Mouse (Mus musculus): ENCODE measurements around the gene Nid1. TPM values are rescaled to one million over a fixed set of nuclear protein-coding genes. Genes with fewer than 3 reads are reported as not detected.
A peak's percentile ranks its signal among the peaks of the same experiment; 100 is the strongest.
"Not testable (repeated sequence)": the region's sequence is repeated elsewhere in the genome, so short reads cannot be mapped to it uniquely, and the experiment has no call there.

Gene Nid1
- 1 to 10 TPM; 2.7 to 2.9 TPM for total RNA-seq (2021)
- long read RNA-seq, partial matches to known transcripts: 1 of 1 reads
- long read RNA-seq, other reads (novel, unspliced or antisense): 0 of 1 reads

GRCm38 (mm10) chr13:13437460-13438015 is at the start of gene Nid1:
Gene Nid1 (plus strand): TSS chr13:13437551.
- not testable (repeated sequence) for DNase-seq (ENCODE audit: low spot score in 2 of 2)

DNA sequence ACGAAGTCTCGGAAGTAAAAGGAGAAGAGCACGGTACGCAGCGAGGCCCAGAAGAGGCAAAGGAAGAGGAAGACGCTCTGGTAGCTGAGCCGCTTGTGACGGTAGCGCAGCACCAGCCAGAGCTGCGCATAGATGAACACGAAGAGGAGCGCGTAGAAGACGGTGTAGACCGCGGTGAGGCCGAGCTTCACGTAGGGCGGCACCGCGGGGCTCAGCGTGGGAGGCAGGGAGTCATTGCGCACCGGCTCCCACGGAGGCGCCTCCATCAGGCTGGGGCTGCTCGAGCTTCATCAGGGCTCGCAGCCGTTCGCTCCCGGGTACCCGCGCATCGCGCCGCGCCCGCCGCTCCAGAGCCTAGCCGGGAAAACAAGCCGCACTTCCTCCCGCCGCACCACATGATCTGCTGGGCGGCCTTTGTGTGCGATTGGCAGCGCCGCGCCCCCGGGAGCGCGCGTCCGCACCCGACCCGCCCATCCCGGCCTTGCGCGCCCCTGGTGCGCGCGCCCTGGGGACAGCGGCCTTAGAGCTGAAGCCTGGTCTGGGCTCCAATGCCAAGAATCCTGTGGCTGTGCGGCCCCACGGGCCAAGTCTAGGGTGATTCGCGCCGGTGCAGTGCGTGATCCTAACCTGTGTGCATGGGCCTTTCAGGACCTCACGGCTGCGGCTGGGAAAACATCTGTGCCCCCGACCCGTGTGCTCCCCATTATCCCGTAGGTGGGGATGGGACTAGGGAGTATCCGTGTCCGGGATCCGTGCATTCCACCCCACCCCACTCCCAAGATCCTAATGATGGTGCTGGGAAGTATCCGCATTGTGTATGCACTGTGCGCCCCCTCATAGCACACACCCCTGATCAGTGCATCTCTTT is 43.9 kb upstream of the Nid1 start, which contains the start of gene Gpr137b:
Gpr137b (minus strand) TSS at position 787 of the 868 bp plus-strand sequence.
- DNase-seq (ENCODE audit: low spot score in 2 of 2): peak; percentile 39 to 74

GRCm38 (mm10) chr13:13394096-13394395 is 43.3 kb upstream of the Nid1 start:
- DNase-seq (ENCODE audit: low spot score in 2 of 2): not testable (repeated sequence)

DNA sequence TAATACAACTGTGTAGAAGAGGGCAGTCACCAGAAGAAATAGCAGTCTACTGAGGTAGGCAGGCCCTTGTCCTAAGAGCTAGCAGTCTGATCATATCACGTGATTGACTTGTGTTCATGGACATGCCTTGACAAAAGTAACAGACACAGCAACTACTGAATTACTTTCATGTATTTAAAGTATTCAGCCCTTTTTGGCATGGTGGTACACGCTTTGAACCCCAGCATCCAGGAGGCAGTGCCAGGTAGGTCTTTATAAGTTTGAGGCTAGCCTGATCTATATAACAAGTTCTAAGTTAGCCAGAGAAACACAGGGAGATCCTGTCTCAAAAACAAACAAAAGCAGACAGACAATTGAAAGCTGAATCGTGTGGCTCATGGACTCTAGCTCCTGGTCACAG is 36.5 kb upstream of the Nid1 start:
- DNase-seq (ENCODE audit: low spot score in 2 of 2): not testable (repeated sequence)

GRCm38 (mm10) chr13:13402818-13403217 is 34.5 kb upstream of the Nid1 start:
- not testable (repeated sequence) for DNase-seq (ENCODE audit: low spot score in 2 of 2)

- not testable (repeated sequence) for DNase-seq (ENCODE audit: low spot score in 2 of 2)
Measured at GRCm38 (mm10) chr13:13403366-13403765, 34.0 kb upstream of the Nid1 start.

DNA sequence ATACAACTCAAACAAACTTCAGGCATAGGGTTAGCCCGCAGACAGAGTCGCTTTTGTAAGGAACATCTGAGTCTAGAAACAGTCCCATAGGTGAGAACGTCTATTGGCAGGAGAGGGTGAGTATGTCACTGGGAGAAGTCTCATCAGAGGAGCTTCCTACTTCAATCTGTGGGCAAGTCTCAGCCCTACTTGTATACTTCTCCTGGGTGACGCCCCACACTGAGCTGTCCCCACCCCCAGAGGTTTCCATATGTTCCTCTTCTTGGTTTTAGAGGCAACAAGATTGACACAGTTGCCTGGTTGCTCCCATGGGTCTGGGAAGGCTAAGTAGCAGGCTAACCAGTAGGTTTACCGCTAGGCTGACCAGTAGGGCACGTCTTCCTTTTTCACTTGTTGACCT is 33.5 kb upstream of the Nid1 start:
- DNase-seq (ENCODE audit: low spot score in 2 of 2): not testable (repeated sequence)

DNA sequence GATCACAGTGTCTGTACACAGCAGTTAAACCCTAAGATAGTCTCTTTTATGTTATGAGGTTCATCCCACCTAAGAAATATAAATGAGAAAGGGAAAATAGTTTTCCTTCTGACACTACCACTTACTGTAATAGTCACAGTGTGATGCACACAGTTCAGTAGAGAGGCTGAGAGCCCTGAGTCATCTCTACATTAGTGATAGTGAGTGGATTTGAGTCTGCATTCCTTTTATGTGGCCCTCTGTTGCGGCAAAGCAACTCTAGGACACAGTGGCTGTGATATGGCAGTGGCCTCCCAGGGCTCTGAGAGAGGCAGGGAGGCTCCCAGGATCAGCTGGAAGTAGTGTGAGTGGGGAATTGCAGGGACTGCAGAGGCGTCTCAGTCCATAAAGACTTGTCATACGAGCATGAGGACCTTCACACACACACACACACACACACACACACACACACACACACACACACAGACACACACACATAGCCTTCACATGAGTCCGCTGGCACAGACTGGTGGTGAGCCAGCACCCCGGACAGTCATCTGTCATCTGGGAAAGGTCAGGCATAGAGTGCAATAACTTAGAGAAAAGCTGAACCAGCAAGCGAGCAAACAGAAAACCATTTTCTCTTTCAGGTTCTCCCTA is 32.7 kb upstream of the Nid1 start:
- not testable (repeated sequence) for DNase-seq (ENCODE audit: low spot score in 2 of 2)

- not testable (repeated sequence) for DNase-seq (ENCODE audit: low spot score in 2 of 2)
Measured at GRCm38 (mm10) chr13:13405511-13405910, 31.8 kb upstream of the Nid1 start.

DNA sequence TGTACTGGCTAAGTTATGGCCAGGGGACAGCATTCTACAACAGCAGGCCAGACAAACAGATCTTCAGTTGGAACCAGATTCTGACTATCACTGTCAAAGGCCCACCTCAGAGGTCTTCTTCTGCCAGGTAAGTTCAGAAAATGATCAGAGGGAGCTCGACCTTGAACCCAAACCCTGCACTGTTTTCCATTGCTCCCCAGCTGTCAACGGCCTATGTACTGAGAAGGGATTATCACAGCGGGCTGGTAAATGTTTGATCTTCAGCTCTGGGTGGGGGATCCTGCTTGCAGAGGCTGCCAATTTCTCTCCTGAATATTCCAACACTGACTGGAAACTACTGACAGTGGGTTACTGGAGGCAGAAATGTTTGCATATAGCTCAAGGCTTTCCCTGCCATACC is 23.1 kb upstream of the Nid1 start:
- DNase-seq (ENCODE audit: low spot score in 2 of 2): no peak

- DNase-seq (ENCODE audit: low spot score in 2 of 2): peak; percentile 52 to 72
Measured at GRCm38 (mm10) chr13:13415120-13416006, 22.0 kb upstream of the Nid1 start.

- DNase-seq (ENCODE audit: low spot score in 2 of 2): not testable (repeated sequence)
Measured at GRCm38 (mm10) chr13:13416007-13416337, 21.4 kb upstream of the Nid1 start.

DNA sequence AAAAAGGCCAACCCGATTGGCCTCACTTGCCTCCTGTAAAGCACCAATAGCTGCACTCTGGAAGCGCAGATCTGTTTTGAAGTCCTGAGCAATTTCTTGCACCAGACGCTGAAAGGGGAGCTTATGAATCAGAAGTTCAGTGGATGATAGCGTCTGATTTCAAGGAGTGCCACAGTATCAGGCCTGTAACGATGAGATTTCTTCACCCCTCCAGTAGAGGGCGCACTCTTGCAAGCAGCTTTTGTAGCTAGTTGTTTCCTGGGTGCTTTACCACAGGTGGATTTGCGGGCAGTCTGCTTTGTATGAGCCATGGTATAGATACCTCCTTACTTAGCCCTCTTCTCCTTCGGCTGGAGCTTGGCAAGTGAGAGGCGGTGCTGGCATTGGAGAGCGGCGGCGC is 18.5 kb upstream of the Nid1 start:
- DNase-seq (ENCODE audit: low spot score in 2 of 2): not testable (repeated sequence)

DNA sequence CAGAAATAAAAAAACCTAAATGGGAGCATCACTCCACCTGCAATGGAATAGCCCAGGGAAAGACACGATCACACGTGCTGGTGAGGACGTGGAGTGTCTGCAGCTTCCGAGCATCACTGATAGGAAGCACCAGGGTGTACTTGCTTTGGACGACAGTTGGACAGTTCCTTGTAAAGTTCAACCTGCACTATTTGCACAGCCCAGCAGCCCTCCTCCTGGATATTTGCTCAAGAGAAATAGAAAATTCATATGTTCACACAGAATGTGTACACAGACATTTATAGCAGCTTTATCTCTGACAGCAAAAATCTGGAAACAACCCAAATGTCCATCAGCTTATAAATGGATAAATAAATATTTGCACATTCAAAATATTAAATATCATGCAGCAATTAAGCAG is 14.1 kb upstream of the Nid1 start:
- DNase-seq (ENCODE audit: low spot score in 2 of 2): not testable (repeated sequence)

GRCm38 (mm10) chr13:13436161-13436560 is 1.2 kb upstream of the Nid1 start:
- not testable (repeated sequence) for DNase-seq (ENCODE audit: low spot score in 2 of 2)

DNA sequence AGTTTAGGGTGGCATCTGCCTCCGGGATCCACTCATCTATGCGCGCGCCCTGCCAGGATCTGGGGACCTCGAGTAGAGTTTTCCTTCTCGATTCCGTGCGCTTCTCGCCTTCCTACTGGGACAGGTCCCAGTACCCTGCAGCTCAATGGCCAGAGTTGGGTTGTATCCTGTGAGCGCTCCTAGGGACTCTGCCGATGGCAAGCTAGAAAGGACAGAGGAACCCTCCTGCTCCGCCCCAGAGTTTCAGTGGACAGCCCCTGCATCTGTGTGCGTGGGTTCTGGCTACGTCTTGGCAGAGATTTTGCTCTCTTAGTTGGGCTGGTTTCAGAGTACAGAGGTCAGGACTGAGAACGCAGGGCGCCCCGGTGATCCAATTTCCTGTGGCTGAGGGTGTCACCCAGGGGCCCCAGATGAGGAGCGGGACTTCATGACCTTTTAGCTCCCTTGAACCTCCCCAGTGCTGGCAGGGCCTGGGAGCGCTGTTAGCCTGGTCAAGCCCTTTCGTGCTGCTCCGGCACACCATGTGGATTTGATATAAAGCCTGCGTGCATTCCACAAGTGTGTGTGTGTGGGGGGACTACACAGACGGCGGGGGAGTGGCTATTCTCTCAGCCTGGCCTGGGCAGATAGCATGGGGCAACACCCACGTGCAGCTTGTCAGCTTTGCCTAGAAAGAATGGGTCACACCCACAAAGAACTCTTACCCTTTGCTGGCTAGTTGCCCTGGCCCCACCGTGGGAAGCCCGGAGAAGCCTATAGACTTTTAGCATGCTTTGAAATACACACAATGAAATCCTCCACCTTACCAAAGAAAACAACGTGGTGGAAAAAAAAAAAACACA is 982 bp downstream of the Nid1 start:
- DNase-seq (ENCODE audit: low spot score in 2 of 2): not testable (repeated sequence)

- not testable (repeated sequence) for DNase-seq (ENCODE audit: low spot score in 2 of 2)
Measured at GRCm38 (mm10) chr13:13445601-13446000, 8.2 kb downstream of the Nid1 start.

- not testable (repeated sequence) for DNase-seq (ENCODE audit: low spot score in 2 of 2)
Measured at GRCm38 (mm10) chr13:13446711-13447443, 9.5 kb downstream of the Nid1 start.

- DNase-seq (ENCODE audit: low spot score in 2 of 2): not testable (repeated sequence)
Measured at GRCm38 (mm10) chr13:13449981-13450380, 12.6 kb downstream of the Nid1 start.
